Mouse (Mus musculus) midbrain, embryonic 14.5 days (tissue): ENCODE results near the gene Pygo1. TPM values are rescaled to one million over a fixed set of nuclear protein-coding genes. Genes with fewer than 3 reads are reported as not detected.

ENCODE experiments used
- ATAC-seq: fragments of 200-750 bp; cut with Nextera tagmentation; 2 replicates; pipeline ENCODE4 v1.8.0; 2017; ENCODE audit warnings: moderate number of reproducible peaks, moderate library complexity; ENCODE audit not compliant: low FRiP score, low TSS enrichment
- DNase-seq: peaks from one replicate; pipeline ENCODE4 v3.0.0-alpha.2; 2015
- H3K27ac ChIP-seq: fragments of 300-500 bp; sonication (generic); replicated peaks from 2 replicates; pipeline ENCODE4 v1.5.1; 2014; ENCODE audit warnings: mild to moderate bottlenecking, low read depth, low read length, moderate library complexity
- H3K27me3 ChIP-seq: fragments of 300-500 bp; sonication (generic); 2 replicates; pipeline ENCODE4 v1.6.1; 2014; ENCODE audit warnings: low read length, control low read depth, mixed read lengths; ENCODE audit not compliant: control insufficient read depth, insufficient read depth
- H3K36me3 ChIP-seq: fragments of 300-500 bp; sonication (generic); 2 replicates; pipeline ENCODE4 v1.6.1; 2014; ENCODE audit warnings: low read length, control low read depth; ENCODE audit not compliant: control insufficient read depth, insufficient read depth
- H3K4me1 ChIP-seq: fragments of 300-500 bp; sonication (generic); 2 replicates; pipeline ENCODE4 v1.6.1; 2014; ENCODE audit warnings: mild to moderate bottlenecking, antibody characterized with exemption, low read length, control low read depth; ENCODE audit not compliant: control insufficient read depth, insufficient read depth
- H3K4me2 ChIP-seq: fragments of 300-500 bp; sonication (generic); 2 replicates; pipeline ENCODE4 v1.6.1; 2014; ENCODE audit warnings: mild to moderate bottlenecking, low read length, moderate library complexity
- H3K4me3 ChIP-seq: fragments of 300-500 bp; sonication (generic); replicated peaks from 2 replicates; pipeline ENCODE4 v1.5.1; 2014; ENCODE audit warnings: low read depth, low read length
- H3K9ac ChIP-seq: fragments of 300-500 bp; sonication (generic); replicated peaks from 2 replicates; pipeline ENCODE4 v1.6.1; 2014; ENCODE audit warnings: mild to moderate bottlenecking, low read length, moderate library complexity
- H3K9me3 ChIP-seq: fragments of 300-500 bp; sonication (generic); 2 replicates; pipeline ENCODE4 v1.6.1; 2016; ENCODE audit warnings: low read length, control low read depth, mixed read lengths; ENCODE audit not compliant: control insufficient read depth
- WGBS: fragments of 180-500 bp; shearing (Covaris S2); extraction: QIAGEN DNeasy Blood & Tissue Kit; methylation state at CpG from one replicate; pipeline ENCODE4 v1.1.7; 2014; 5-methylcytosine and 5-hydroxymethylcytosine counted together
- polyA plus RNA-seq: library from polyadenylated mRNA; unstranded; fragments of >200 nt; fragmentation: Nextera tagmentation; extraction: Ambion mirVana; gene quantifications from 2 replicates; pipeline ENCODE4 v1.2.1, GENCODE M21; 2014

Pygo1 gene
- polyA plus RNA-seq, 1 experiment from 2014 or later, result 16.3 TPM

DNA sequence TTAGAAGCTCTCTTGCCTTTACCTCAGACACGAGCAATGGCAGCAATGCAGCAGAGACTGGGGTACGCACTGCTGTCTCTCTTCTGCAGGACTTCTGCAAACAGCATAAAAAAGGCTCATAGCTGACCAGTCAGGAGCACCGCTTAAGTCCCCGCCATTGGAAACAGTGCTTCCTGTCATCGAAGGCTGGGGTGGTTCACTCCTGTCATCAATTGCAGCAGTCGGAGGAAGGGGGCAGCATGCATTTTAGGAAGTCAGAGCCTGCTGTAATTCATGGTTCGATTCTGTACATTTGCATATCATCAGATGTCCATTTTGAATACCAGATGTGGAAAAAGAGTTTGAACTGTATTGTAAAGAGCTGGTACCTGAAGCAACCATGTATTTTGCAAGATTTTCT, 9.7 kb upstream of the Pygo1 start:
- no peak overlapping the region for H3K27ac ChIP-seq
- no peak overlapping the region for H3K9ac ChIP-seq
- no peak for ATAC-seq
- H3K36me3 ChIP-seq, result no peaks in the 10 kb centered on the region
- no peak for DNase-seq
- no peaks in the 10 kb centered on the region for H3K9me3 ChIP-seq
- H3K27me3 ChIP-seq, result no peaks in the 10 kb centered on the region
- WGBS, result 75% methylated on average over 7 of the region's 7 CpGs
- H3K4me3 ChIP-seq, result no peak overlapping the region
- H3K4me2 ChIP-seq, result no peak overlapping the region
- no peaks in the 10 kb centered on the region for H3K4me1 ChIP-seq

DNA sequence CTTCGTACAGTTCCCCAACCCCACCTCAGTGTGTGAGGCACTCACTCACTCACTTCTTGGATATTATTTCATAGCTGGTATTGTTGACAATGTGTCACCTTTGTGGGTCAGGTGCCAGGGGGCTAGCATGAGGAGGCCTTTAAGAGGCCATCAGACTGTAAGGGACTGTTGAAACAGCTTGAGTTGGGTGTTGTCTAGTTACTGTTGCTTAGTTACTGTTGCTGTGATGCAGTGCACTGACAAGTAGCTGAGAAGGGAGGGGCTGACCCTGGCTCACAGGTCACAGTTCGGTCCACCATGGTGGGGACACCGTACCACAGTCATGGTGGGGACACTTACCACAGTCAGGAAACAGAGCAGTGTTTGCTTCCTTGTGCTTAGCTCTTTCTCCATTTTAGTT, 2.4 kb upstream of the Pygo1 start:
- Histone ChIP-seq H3K27ac (no peak overlapping the region), H3K9ac (no peak overlapping the region), H3K4me2 (no peak overlapping the region), H3K36me3 (no peaks in the 10 kb centered on the region), H3K4me3 (no peak overlapping the region), H3K9me3 (no peaks in the 10 kb centered on the region), H3K4me1 (peaks cover 14% of the 10 kb centered on the region), H3K27me3 (no peaks in the 10 kb centered on the region)
- no peak for DNase-seq
- no peak for ATAC-seq
- 69% methylated on average over 3 of the region's 3 CpGs for WGBS

DNA sequence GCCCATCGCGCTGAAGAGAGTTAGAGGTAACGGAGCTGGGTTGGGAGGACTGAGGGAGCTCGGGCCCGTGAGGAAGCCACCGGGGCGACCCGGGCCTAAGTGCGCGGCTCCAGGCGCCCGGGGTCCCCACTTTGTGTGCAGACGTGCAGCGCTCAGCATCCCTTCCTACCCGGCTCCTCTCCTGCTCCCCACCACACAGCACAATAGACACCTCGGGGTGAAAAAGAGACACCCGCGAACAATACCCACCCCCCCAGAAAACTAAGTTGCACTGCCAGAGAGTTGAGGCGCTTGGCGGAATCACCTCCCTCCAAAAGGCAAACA, 452 bp downstream of the Pygo1 start:
- peaks cover 14% of the 10 kb centered on the region for H3K4me1 ChIP-seq
- H3K36me3 ChIP-seq, result no peaks in the 10 kb centered on the region
- no peaks in the 10 kb centered on the region for H3K27me3 ChIP-seq
- peak overlapping the region; percentile 74 for H3K4me3 ChIP-seq
- peak; percentile 69; the same call in 1 of the 2 replicates for ATAC-seq
- peak overlapping the region; percentile 86 for H3K27ac ChIP-seq
- no peak for DNase-seq
- no peaks in the 10 kb centered on the region for H3K9me3 ChIP-seq
- peak overlapping the region; percentile 89 for H3K9ac ChIP-seq
- H3K4me2 ChIP-seq, result peak overlapping the region; percentile 94
- under 1% methylated on average over 20 of the region's 20 CpGs for WGBS

GRCm38 (mm10) chr9:72931166-72931790, 5.8 kb downstream of the Pygo1 start:
- H3K4me2 ChIP-seq, result no peak overlapping the region
- H3K9me3 ChIP-seq, result no peaks in the 10 kb centered on the region
- ATAC-seq (no peak), DNase-seq (no peak)
- H3K27me3 ChIP-seq, result no peaks in the 10 kb centered on the region
- WGBS, result 83% methylated on average over 13 of the region's 13 CpGs
- H3K27ac ChIP-seq, result no peak overlapping the region
- H3K4me1 ChIP-seq, result peaks cover 6% of the 10 kb centered on the region
- H3K4me3 ChIP-seq, result no peak overlapping the region
- no peak overlapping the region for H3K9ac ChIP-seq
- no peaks in the 10 kb centered on the region for H3K36me3 ChIP-seq

- 88% methylated on average over 4 of the region's 4 CpGs for WGBS
- H3K4me1 ChIP-seq, result no peaks in the 10 kb centered on the region
- H3K9me3 ChIP-seq, result no peaks in the 10 kb centered on the region
- no peaks in the 10 kb centered on the region for H3K36me3 ChIP-seq
- no peaks in the 10 kb centered on the region for H3K27me3 ChIP-seq
- no peak overlapping the region for H3K4me3 ChIP-seq
- DNase-seq (no peak), ATAC-seq (no peak)
- H3K27ac ChIP-seq, result no peak overlapping the region
- no peak overlapping the region for H3K4me2 ChIP-seq
- H3K9ac ChIP-seq, result no peak overlapping the region
These were observed 9.9 kb downstream of the Pygo1 start for GRCm38 (mm10) chr9:72935309-72935708.

DNA sequence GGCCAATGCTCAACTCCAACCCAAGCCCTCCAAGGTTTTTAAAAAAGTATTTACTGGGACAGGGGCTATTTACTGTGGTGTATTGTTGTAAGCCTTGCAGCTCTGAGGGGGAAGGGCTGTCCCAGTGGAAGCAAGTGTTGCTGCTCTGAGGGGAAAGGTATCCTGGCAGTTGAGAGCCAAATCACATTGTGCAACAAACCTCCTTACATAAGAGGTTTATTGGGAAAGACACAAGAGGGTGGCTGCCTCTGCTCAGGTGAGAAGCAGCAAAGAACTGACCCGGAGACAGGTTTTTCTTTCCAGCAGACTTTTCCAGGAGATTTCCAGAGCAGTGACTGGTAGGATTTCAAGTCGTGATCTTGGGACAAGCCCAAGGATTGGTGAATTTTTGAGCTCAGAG, 10.9 kb downstream of the Pygo1 start:
- no peak for DNase-seq
- Histone ChIP-seq H3K4me3 (no peak overlapping the region), H3K36me3 (no peaks in the 10 kb centered on the region), H3K4me2 (no peak overlapping the region), H3K9me3 (no peaks in the 10 kb centered on the region), H3K27ac (no peak overlapping the region), H3K27me3 (no peaks in the 10 kb centered on the region), H3K4me1 (no peaks in the 10 kb centered on the region), H3K9ac (no peak overlapping the region)
- ATAC-seq, result no peak
- WGBS, result 80% methylated on average over 2 of the region's 2 CpGs

DNA sequence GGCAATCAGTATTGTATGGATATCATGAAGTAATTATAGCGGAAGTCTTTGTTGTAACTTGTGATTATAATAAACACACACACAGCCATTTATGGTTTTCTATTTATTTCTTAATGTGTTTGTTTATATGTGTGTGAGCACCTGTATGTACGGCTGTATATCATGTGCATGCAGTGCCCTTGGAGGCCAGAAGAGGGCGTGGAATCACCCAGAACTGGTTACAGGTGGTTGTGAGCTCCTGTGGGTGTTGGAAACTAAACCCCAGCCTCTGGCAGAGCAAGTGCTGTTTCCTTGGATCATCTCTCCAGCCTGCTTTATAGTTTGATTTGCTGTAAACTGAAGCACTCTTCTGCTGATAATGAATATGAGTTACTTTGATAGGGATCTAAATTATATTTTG, 18.0 kb downstream of the Pygo1 start:
- no peak overlapping the region for H3K27ac ChIP-seq
- no peaks in the 10 kb centered on the region for H3K4me1 ChIP-seq
- 61% methylated on average over 3 of the region's 3 CpGs for WGBS
- no peak overlapping the region for H3K9ac ChIP-seq
- peaks cover 24% of the 10 kb centered on the region for H3K36me3 ChIP-seq
- H3K4me2 ChIP-seq, result no peak overlapping the region
- DNase-seq (no peak), ATAC-seq (no peak)
- H3K4me3 ChIP-seq, result no peak overlapping the region
- no peaks in the 10 kb centered on the region for H3K9me3 ChIP-seq
- no peaks in the 10 kb centered on the region for H3K27me3 ChIP-seq

DNA sequence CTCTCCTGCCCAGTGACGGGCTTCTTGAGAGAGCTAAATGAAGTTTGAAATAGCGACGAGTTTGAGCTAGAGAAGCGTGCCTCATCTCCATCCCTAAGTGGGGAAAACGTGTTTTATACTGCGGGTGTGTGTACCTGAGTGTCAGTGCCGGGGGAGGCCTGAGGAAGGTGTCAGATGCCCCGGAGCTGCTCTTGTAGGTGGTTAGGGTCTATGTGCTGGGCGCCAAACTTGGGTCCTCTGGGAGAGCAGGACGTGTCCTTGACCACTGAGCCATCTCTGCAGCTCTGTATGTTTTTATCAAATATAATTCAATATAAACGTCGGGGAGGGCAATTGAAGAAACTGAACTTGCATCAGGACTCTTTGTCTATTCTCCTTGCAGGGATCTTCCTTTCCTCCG, 18.8 kb downstream of the Pygo1 start:
- ATAC-seq (no peak), DNase-seq (no peak)
- Histone ChIP-seq H3K27me3 (no peaks in the 10 kb centered on the region), H3K27ac (no peak overlapping the region), H3K9me3 (no peaks in the 10 kb centered on the region), H3K4me1 (no peaks in the 10 kb centered on the region), H3K9ac (no peak overlapping the region), H3K36me3 (peaks cover 24% of the 10 kb centered on the region), H3K4me3 (no peak overlapping the region), H3K4me2 (no peak overlapping the region)
- 91% methylated on average over 13 of the region's 13 CpGs for WGBS

- Histone ChIP-seq H3K4me2 (no peak overlapping the region), H3K4me1 (no peaks in the 10 kb centered on the region), H3K36me3 (peaks cover 24% of the 10 kb centered on the region), H3K9me3 (no peaks in the 10 kb centered on the region), H3K4me3 (no peak overlapping the region), H3K27me3 (no peaks in the 10 kb centered on the region), H3K9ac (no peak overlapping the region), H3K27ac (no peak overlapping the region)
- DNase-seq, result no peak
- no peak for ATAC-seq
- 97% methylated on average over 1 of the region's 1 CpGs for WGBS
These were observed 21.6 kb downstream of the Pygo1 start for GRCm38 (mm10) chr9:72947010-72947409.
